ENCODE assay signal across 7 mouse cellular contexts in genomic region chr14:118180711-118181177, GRCm38 (mm10). TPM values are rescaled to one million over a fixed set of nuclear protein-coding genes. Genes with fewer than 3 reads are reported as not detected.
DNase-seq lines count a peak whose midpoint lies in the region; ATAC-seq lines count a peak whose summit lies in the region.

No protein-coding gene starts in this region.

- ATAC-seq in erythroblast, adult 5-6 weeks (replicated peaks; ENCODE audit: low FRiP score, poor library complexity, severe bottlenecking) = peak; percentile 57; the same call in 1 of the 2 replicates

- DNase-seq in MN1 (ENCODE audit: low spot score) = peak; percentile 27
- peak; percentile 87 for DNase-seq in brain, adult 2 months (ENCODE audit: low read depth, low spot score)
- DNase-seq in heart, postnatal 10 days = peak; percentile 52 to 65
- DNase-seq in kidney, postnatal 4 days = peak; percentile 59 to 68
- peak; percentile 52 for DNase-seq in lung, postnatal 10 days
- DNase-seq in retina, postnatal 7 days (ENCODE audit: low read depth, low spot score) = peak; percentile 14

- intact Hi-C loops in heart, postnatal 10 days (cut with DNase I) = no loop called here

RNA-seq across cellular contexts. Expression of gene Gpr180, which starts 43.8 kb away (rescaled TPM):
- total RNA-seq in erythroblast, adult 5-6 weeks (2015; ENCODE audit: low replicate concordance) = 6.1 TPM in 1 of 2 replicates, not detected in the other
- 1.3 and 2.0 TPM in 2 replicates for total RNA-seq in erythroblast, adult 5-6 weeks (2017; ENCODE audit: low replicate concordance)
- total RNA-seq in heart, postnatal 10 days (2021) = 10 to 100 TPM; 27.2 to 29.0 TPM

RNA-seq across cellular contexts. Expression of gene Tgds, which starts 48.2 kb away (rescaled TPM):
- 3.3 and 5.6 TPM in 2 replicates for total RNA-seq in erythroblast, adult 5-6 weeks (2015; ENCODE audit: low replicate concordance)
- 3.2 and 10.6 TPM in 2 replicates for total RNA-seq in erythroblast, adult 5-6 weeks (2017; ENCODE audit: low replicate concordance)
- 10 to 100 TPM; 12.1 to 13.9 TPM for total RNA-seq in heart, postnatal 10 days (2021)

RNA-seq across cellular contexts. Expression of gene Sox21, which starts 56.1 kb away (rescaled TPM):
- total RNA-seq in erythroblast, adult 5-6 weeks (2015; ENCODE audit: low replicate concordance) = not detected in 2 replicates
- not detected in 2 replicates for total RNA-seq in erythroblast, adult 5-6 weeks (2017; ENCODE audit: low replicate concordance)
- total RNA-seq in heart, postnatal 10 days (2021) = not detected

Comparison
In these comparisons a context has a peak if more than half of its experiments do, and no peak if none do; other contexts are left out.
1. Peak in every context shown above with its lines: DNase-seq and ATAC-seq.
2. DNase-seq: peak in every context shown above with its lines; median percentile 87 in brain, adult 2 months; 64 in kidney, postnatal 4 days; 58 in heart, postnatal 10 days; 52 in lung, postnatal 10 days; 27 in MN1; 14 in retina, postnatal 7 days.